Mouse (Mus musculus): ENCODE results near the gene Borcs7. TPM values are rescaled to one million over a fixed set of nuclear protein-coding genes. Genes with fewer than 3 reads are reported as not detected.

The Borcs7 gene
- polyA plus RNA-seq, 1 experiment from 2014 or later = 14.4 TPM

GRCm38 (mm10) chr19:46752235-46752634 is 62.5 kb downstream of the Borcs7 start:
- Histone ChIP-seq H3K4me2 (replicated peaks) (no peak overlapping the region), H3K9me3 (no peaks in the 10 kb centered on the region), H3K36me3 (no peaks in the 10 kb centered on the region), H3K9ac (replicated peaks) (no peak overlapping the region), H3K4me1 (no peaks in the 10 kb centered on the region), H3K4me3 (no peak overlapping the region), H3K27ac (replicated peaks) (no peak overlapping the region), H3K27me3 (no peaks in the 10 kb centered on the region; the same call in 1 of the 2 replicates)
- 88% methylated on average over 5 of the region's 5 CpGs for whole genome bisulfite sequencing
- ATAC-seq (replicated peaks) = no peak

Other genes with a start within 250 kb of the Borcs7 start
- 28.0 and 29.4 TPM in 2 replicates for gene Trim8, start 188.2 kb upstream of the Borcs7 start, polyA plus RNA-seq (2015; fragmentation: Nextera tagmentation; extraction: Ambion mirVana)
- 238 and 241 TPM in 2 replicates for gene Arl3, start 116.7 kb upstream of the Borcs7 start, polyA plus RNA-seq (2015; fragmentation: Nextera tagmentation; extraction: Ambion mirVana)
- gene Sfxn2, start 116.5 kb upstream of the Borcs7 start, polyA plus RNA-seq (2015; fragmentation: Nextera tagmentation; extraction: Ambion mirVana) = 12.6 and 13.7 TPM in 2 replicates
- 39.7 and 41.7 TPM in 2 replicates for gene Wbp1l, start 90.8 kb upstream of the Borcs7 start, polyA plus RNA-seq (2015; fragmentation: Nextera tagmentation; extraction: Ambion mirVana)
- gene Cyp17a1, start 16.7 kb upstream of the Borcs7 start, polyA plus RNA-seq (2015; fragmentation: Nextera tagmentation; extraction: Ambion mirVana) = not detected in 2 replicates
- 14.8 and 18.6 TPM in 2 replicates for gene As3mt, start 17.6 kb downstream of the Borcs7 start, polyA plus RNA-seq (2015; fragmentation: Nextera tagmentation; extraction: Ambion mirVana)
- 3.7 and 4.1 TPM in 2 replicates for gene Cnnm2, start 71.7 kb downstream of the Borcs7 start, polyA plus RNA-seq (2015; fragmentation: Nextera tagmentation; extraction: Ambion mirVana)